Mouse (Mus musculus): ENCODE measurements at regions not wholly inside any gene's neighbourhood (a gene's known extent, or its start where the extent isn't known, plus 50 kb on each side); places are given as distances from the start of the nearest gene placed in this dataset.

DNA sequence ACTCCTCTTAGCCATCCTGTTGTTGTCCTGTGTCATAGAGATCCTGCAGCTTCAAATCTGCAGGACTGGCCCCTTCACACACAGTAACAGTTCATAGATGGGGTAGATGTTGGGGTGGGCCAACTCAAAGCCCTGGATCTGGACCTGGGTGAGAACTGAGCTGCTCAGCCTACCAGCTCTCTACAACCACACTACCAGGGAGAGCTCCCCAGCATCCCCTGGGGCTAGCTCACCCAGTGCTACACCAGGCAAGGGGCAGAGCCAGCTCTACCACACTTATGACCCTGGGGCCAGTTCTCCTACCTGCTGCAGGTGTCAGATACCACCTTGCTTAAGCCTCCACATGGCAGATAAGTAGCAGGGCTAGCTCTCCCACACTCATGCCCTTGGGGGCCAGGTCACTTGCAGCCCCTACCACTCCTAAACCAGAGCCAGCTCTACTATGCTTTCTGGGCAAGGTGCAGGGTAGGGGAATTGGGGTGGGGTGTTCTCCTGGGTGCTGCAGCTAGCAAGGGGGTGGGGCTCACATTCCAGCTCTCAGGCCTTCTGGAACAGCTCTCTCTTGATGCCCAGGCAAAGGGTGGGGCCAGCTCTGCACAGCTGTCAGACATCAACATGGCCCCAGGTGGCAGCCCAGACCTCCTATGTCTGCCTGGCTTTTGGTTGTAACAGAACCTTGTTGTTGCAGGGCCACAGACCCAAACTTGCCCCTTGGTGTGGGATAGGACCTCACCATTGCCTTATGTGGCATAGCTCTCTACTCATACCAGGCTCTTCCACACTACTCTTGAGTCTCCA lies 62.4 kb upstream of the Tab2 start:
- DNase-seq: no peak

DNA sequence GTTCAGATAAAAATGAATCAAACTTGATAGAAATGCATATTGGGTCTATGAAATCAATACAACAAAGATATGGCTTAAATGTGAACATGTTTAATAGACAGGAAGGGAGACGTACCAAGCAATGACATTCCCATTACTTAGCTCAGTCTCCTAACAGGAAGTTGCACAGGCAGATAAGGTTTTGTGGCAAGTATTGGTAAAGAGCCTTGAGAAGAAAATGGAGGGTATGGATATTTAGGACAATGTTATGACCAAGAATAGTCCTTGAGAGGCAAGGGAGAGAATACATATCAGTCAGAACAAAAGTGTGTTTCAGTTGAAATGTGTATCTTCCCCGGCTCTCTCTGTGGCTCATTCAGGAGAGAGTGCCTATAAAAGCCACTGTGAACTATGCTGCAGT lies 60.7 kb upstream of the Tab2 start:
- no peak for DNase-seq

DNA sequence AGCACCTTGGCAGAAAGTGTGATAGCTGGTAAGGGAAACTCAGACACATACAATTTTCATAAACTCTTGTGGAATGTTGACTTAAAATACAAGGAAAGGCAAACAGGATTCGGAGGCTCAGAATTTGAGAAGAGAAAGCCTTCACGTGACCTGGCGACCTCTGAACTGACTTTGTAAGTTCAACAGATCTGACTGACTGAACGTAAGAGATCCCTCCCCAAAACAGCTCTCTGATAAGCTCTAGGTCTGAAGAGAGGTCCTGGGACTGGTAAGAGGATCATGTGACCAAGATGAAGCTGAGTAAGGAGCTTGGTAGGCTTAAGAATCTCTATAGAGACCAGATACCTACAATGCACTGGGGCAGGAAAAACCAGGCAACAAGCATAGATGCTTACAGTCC lies 55.7 kb upstream of the Tab2 start:
- no peak for DNase-seq

DNA sequence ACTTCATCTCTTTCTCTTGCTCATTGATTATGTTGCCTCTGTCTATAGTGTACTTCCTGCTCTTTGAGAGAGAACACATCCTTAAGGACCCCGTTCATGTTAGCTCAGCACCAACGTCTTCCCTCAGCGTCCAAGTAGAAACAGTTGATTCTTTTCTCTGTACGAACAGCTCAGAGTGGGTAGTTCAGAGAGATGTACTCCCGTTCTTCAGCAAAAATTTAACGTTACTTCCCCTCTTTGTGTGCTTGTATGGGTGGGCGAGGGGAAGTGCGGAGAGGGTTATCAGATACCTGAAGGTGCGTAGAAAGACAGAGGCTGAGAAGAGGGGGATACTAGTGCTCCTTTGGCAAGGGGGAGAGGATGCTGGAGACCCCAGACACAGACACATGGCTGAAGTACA lies 55.1 kb upstream of the Tab2 start:
- DNase-seq: no peak

DNA sequence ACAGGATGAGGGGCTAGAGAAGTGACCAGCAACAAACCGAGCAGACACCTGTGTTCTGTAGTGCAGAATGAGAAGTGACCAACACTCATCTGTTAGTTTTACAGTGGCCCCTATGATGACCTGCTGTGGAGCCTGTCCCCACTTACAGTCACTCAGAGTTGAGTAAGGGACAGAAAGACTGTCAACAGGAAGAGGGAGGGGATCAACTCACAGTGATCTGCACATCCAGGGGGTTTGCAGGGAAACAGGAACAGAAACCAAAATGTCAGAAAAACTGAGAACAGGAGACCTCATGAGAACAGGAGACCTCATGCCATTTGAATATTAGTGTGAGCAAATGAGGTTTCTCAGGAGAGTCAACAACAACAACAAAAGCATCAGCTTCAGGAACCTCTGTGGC lies 53.8 kb upstream of the Tab2 start:
- DNase-seq: no peak

DNA sequence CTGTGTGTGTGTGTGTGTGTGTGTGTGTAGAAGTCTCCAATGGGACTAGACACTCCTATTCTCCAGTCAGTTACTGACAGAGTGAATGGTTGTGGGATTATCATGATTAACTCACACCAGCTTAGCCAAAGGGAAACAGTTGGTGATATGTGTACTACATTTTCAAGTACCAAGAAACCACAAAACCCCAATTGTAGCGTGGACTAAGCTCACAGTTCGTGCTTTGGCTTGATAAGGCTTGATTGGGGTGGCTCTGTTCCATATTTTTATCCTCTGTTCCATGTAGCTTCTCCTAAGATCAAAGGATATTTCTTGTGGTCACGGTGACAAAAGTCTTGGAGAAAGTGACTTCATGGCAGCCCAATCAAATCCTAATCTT lies 51.9 kb upstream of the Tab2 start:
- no peak for DNase-seq

DNA sequence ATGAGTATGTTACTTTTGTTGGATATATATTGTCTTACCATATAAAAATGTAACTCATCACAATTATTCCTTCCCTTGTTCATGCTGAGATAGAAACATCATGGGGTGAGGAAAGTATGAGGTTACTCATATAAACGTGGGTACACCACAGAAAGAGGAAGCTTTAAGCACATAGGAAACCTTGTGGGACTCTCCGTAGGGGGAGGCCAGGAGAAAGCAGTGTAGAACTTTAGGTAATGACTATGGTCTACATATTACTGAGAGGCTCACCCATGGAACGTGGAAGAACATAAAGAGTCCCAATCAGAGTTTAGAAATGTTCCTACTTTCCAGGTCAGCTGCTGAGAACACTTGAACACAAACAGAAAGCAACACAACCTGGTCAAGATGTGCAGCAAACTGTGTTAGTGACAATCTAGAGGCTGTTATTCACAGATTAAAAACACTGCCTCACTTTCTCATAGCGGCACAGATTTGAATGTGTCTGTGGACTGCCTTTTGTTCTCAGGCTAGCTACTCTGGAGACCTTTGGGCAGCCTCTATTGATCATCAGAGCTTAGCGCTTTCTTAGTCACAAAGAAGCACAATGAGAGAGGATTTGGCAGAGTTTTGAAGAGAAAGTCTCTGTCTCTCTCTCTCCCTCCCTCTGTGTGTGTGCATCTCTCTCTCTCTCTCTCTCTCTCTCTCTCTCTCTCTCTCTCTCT lies 51.4 kb upstream of the Tab2 start:
- DNase-seq: no peak
